Mouse (Mus musculus): ENCODE measurements around the gene Cdc42ep1.

GRCm38 (mm10) chr15:78876991-78877809 is 34.8 kb downstream of the Cdc42ep1 start, which contains the start of gene Gga1:
- TF ChIP-seq JUND (IDR thresholded peaks at IDR 0.05; ENCODE audit: low read depth, low read length) (no peak), POLR2A (IDR thresholded peaks at IDR 0.05; ENCODE audit: control insufficient read depth in 1 of 2, insufficient read depth in 1 of 2, low read depth in 1 of 2, low read length in 2 of 2, poor library complexity in 1 of 2) (peak; percentile 62 to 76; a peak in 3 of 4 replicates), MAX (IDR thresholded peaks at IDR 0.05; ENCODE audit: low read length) (0 out of 2 replicates have a peak, but pooled peaks have one; percentile 0), POLR2AphosphoS5 (IDR thresholded peaks at IDR 0.05; ENCODE audit: borderline replicate concordance, low read depth, low read length) (no peak), CTCF (IDR thresholded peaks at IDR 0.05 in 2 of 3, conservative IDR thresholded peaks at IDR 0.05 in 1 of 3; ENCODE audit: control insufficient read depth in 1 of 3, insufficient read depth in 1 of 3, low read depth in 2 of 3, low read length in 3 of 3, poor library complexity in 1 of 3, severe bottlenecking in 1 of 3) (peak in 2 of 3 experiments; percentile 3 to 26; a peak in 1 of 6 replicates), USF1 (IDR thresholded peaks at IDR 0.05; ENCODE audit: low read depth, low read length) (no peak), EP300 (IDR thresholded peaks at IDR 0.05; ENCODE audit: low read depth in 1 of 2, low read length in 2 of 2) (no peak; a peak in 1 of 4 replicates), MAZ (IDR thresholded peaks at IDR 0.05; ENCODE audit: low read depth, low read length) (peak; percentile 94), CHD1 (IDR thresholded peaks at IDR 0.05; ENCODE audit: low read depth, low read length) (no peak), GATA1 (IDR thresholded peaks at IDR 0.05; ENCODE audit: low read depth, low read length) (no peak), SIN3A (IDR thresholded peaks at IDR 0.05; ENCODE audit: low read length) (peak; percentile 83), RAD21 (IDR thresholded peaks at IDR 0.05; ENCODE audit: low read depth, low read length) (no peak), MEF2A (IDR thresholded peaks at IDR 0.05; ENCODE audit: extremely low read depth, insufficient replicate concordance, low read depth, low read length, poor library complexity, severe bottlenecking) (no peak)

Data from MEL (cell line).